Mouse (Mus musculus) embryonic stem cell, embryonic (primary cell): Measurements from ENCODE around the gene 1700086D15Rik.

Experiments
- CTCF ChIA-PET, 4 experiments: fragments of 300-600 bp in 2 of 4; fragments of 350-600 bp in 2 of 4; sonication (Branson Sonifier 250); formaldehyde crosslinking; loops; one replicate each; lab custom pipeline; 2022; ENCODE audit warnings: inconsistent platforms in 2 of 4; lab: Charles Lee
- POLR2A ChIA-PET, 4 experiments: fragments of 300-600 bp in 2 of 4; fragments of 350-600 bp in 2 of 4; sonication (Branson Sonifier 250); formaldehyde crosslinking; loops; one replicate each; lab custom pipeline; 2022; ENCODE audit warnings: antibody characterized with exemption in 4 of 4, inconsistent platforms in 1 of 4; lab: Charles Lee

Gene 1700086D15Rik

GRCm38 (mm10) chr11:65153006-65153405 lies 6.7 kb downstream of the 1700086D15Rik start:
- ChIA-PET POLR2A (interaction anchor here in 1 of 4 experiments (1.7 kb wide), 1 partner anchor 9 kb away, joined by 5 read pairs; no protein-coding TSS in a partner anchor), CTCF (no interaction called here)

- CTCF ChIA-PET, result interaction anchor here in 1 of 4 experiments (0.6 to 0.9 kb wide), 2 partner anchors 20 to 52 kb away, joined by 3 to 4 read pairs; no protein-coding TSS in a partner anchor
- POLR2A ChIA-PET, result interaction anchor here in 2 of 4 experiments (0.9 to 5.3 kb wide), 7 partner anchors 10 to 26 kb away, joined by 3 to 21 read pairs (median 4); partner anchors contain the start of genes Arhgap44 (in 2 of the 2) and 1700086D15Rik (in 1 of the 2)
Observed at GRCm38 (mm10) chr11:65148441-65148840, 11.2 kb downstream of the 1700086D15Rik start.

- CTCF ChIA-PET, result interaction anchor here in 1 of 4 experiments (0.6 kb wide), 1 partner anchor 170 kb away, joined by 4 read pairs; no protein-coding TSS in a partner anchor
- POLR2A ChIA-PET, result interaction anchor here in 1 of 4 experiments (1.7 kb wide), 1 partner anchor 16 kb away, joined by 4 read pairs; the partner anchor contains the start of gene 1700086D15Rik
Observed at GRCm38 (mm10) chr11:65142838-65143417, 16.8 kb downstream of the 1700086D15Rik start.

- ChIA-PET POLR2A (no interaction called here), CTCF (interaction anchor here in 2 of 4 experiments (0.6 to 0.9 kb wide), 2 partner anchors 10 to 46 kb away, joined by 3 read pairs; no protein-coding TSS in a partner anchor)
Observed at GRCm38 (mm10) chr11:65139030-65139429, 20.7 kb downstream of the 1700086D15Rik start.

- POLR2A ChIA-PET, result interaction anchor here in 2 of 4 experiments (0.6 to 1.3 kb wide), 2 partner anchors 9 to 10 kb away, joined by 3 read pairs; no protein-coding TSS in a partner anchor
- CTCF ChIA-PET, result interaction anchor here in 1 of 4 experiments (1.3 kb wide), 1 partner anchor 8 kb away, joined by 3 read pairs; no protein-coding TSS in a partner anchor
Observed at GRCm38 (mm10) chr11:65137145-65137652, 22.5 kb downstream of the 1700086D15Rik start.

GRCm38 (mm10) chr11:65135251-65135739 lies 24.4 kb downstream of the 1700086D15Rik start:
- ChIA-PET CTCF (no interaction called here), POLR2A (interaction anchor here in 1 of 4 experiments (0.8 to 1.5 kb wide), 2 partner anchors 9 to 10 kb away, joined by 3 to 4 read pairs; no protein-coding TSS in a partner anchor)

- ChIA-PET POLR2A (no interaction called here), CTCF (no interaction called here)
Observed at GRCm38 (mm10) chr11:65133661-65134060, 26.0 kb downstream of the 1700086D15Rik start.

GRCm38 (mm10) chr11:65129110-65129509 lies 30.6 kb downstream of the 1700086D15Rik start:
- ChIA-PET CTCF (interaction anchor here in 3 of 4 experiments (0.6 to 1.5 kb wide), 11 partner anchors 8 to 72 kb away, joined by 3 to 6 read pairs (median 3); no protein-coding TSS in a partner anchor), POLR2A (interaction anchor here in 1 of 4 experiments (0.7 to 1.0 kb wide), 2 partner anchors 9 to 33 kb away, joined by 3 read pairs; no protein-coding TSS in a partner anchor)

GRCm38 (mm10) chr11:65128666-65129065 lies 31.0 kb downstream of the 1700086D15Rik start:
- ChIA-PET POLR2A (interaction anchor here in 1 of 4 experiments (1.0 kb wide), 1 partner anchor 9 kb away, joined by 3 read pairs; no protein-coding TSS in a partner anchor), CTCF (interaction anchor here in 2 of 4 experiments (0.7 to 1.5 kb wide), 9 partner anchors 9 to 71 kb away, joined by 3 to 6 read pairs (median 4); no protein-coding TSS in a partner anchor)

GRCm38 (mm10) chr11:65126566-65126965 lies 33.1 kb downstream of the 1700086D15Rik start:
- POLR2A ChIA-PET, result interaction anchor here in 2 of 4 experiments (0.9 to 1.8 kb wide), 6 partner anchors 10 to 29 kb away, joined by 3 to 9 read pairs (median 3); no protein-coding TSS in a partner anchor
- CTCF ChIA-PET, result interaction anchor here in 1 of 4 experiments (0.7 to 1.1 kb wide), 3 partner anchors 37 to 71 kb away, joined by 3 read pairs; no protein-coding TSS in a partner anchor

GRCm38 (mm10) chr11:65124913-65125418 lies 34.7 kb downstream of the 1700086D15Rik start:
- CTCF ChIA-PET, result interaction anchor here in 1 of 4 experiments (0.6 kb wide), 1 partner anchor 63 kb away, joined by 3 read pairs; no protein-coding TSS in a partner anchor
- POLR2A ChIA-PET, result interaction anchor here in 2 of 4 experiments (1.0 to 1.8 kb wide), 4 partner anchors 8 to 15 kb away, joined by 3 to 5 read pairs (median 4); no protein-coding TSS in a partner anchor

GRCm38 (mm10) chr11:65120276-65120675 lies 39.4 kb downstream of the 1700086D15Rik start:
- ChIA-PET POLR2A (interaction anchor here in 1 of 4 experiments (1.0 to 1.2 kb wide), 2 partner anchors 11 kb away, joined by 3 read pairs; no protein-coding TSS in a partner anchor), CTCF (no interaction called here)

- CTCF ChIA-PET, result interaction anchor here in 1 of 4 experiments (1.6 kb wide), 1 partner anchor 13 kb away, joined by 6 read pairs; no protein-coding TSS in a partner anchor
- POLR2A ChIA-PET, result interaction anchor here in 3 of 4 experiments (0.5 to 2.3 kb wide), 7 partner anchors 8 to 35 kb away, joined by 3 to 7 read pairs (median 4); no protein-coding TSS in a partner anchor
Observed at GRCm38 (mm10) chr11:65115811-65116210, 43.9 kb downstream of the 1700086D15Rik start.

GRCm38 (mm10) chr11:65112086-65112485 lies 47.6 kb downstream of the 1700086D15Rik start:
- CTCF ChIA-PET, result no interaction called here

GRCm38 (mm10) chr11:65111651-65112050 lies 48.0 kb downstream of the 1700086D15Rik start:
- POLR2A ChIA-PET, result interaction anchor here in 2 of 4 experiments (0.6 to 3.3 kb wide), 10 partner anchors 9 to 1151 kb away, joined by 3 to 9 read pairs (median 4); no protein-coding TSS in a partner anchor
- CTCF ChIA-PET, result no interaction called here

More at GRCm38 (mm10) chr11:65112086-65112485, 47.6 kb downstream of the 1700086D15Rik start:
- POLR2A ChIA-PET, result interaction anchor here in 2 of 4 experiments (0.6 to 3.3 kb wide), 11 partner anchors 9 to 1151 kb away, joined by 3 to 9 read pairs (median 4); no protein-coding TSS in a partner anchor

GRCm38 (mm10) chr11:65110058-65110457 lies 49.6 kb downstream of the 1700086D15Rik start:
- CTCF ChIA-PET, result interaction anchor here in 3 of 4 experiments (0.5 to 1.2 kb wide), 5 partner anchors 19 to 56 kb away, joined by 3 to 4 read pairs (median 3); partner anchors contain the start of gene 1700086D15Rik (in 1 of the 3)
- POLR2A ChIA-PET, result interaction anchor here in 3 of 4 experiments (0.7 to 3.3 kb wide), 16 partner anchors 9 to 53 kb away, joined by 3 to 24 read pairs (median 4); partner anchors contain the start of gene Arhgap44 (in 1 of the 3)

- ChIA-PET CTCF (no interaction called here), POLR2A (interaction anchor here in 1 of 4 experiments (1.5 kb wide), 1 partner anchor 9 kb away, joined by 4 read pairs; no protein-coding TSS in a partner anchor)
Observed at GRCm38 (mm10) chr11:65107734-65108171, 51.9 kb downstream of the 1700086D15Rik start.
